8 mouse cellular contexts compared by ENCODE assay signal in genomic region chr19:6275740-6276389, GRCm38 (mm10). TPM values are rescaled to one million over a fixed set of nuclear protein-coding genes. Genes with fewer than 3 reads are reported as not detected.
DNase-seq lines count a peak whose midpoint lies in the region; ATAC-seq lines count a peak whose summit lies in the region.

No protein-coding gene starts in this region.

- DNase-seq in kidney, postnatal 14 days = no peak
- peak; percentile 62 for DNase-seq in lung, postnatal 25 days (ENCODE audit: low spot score)
- peak; percentile 49 to 81 for DNase-seq in spleen, postnatal 4 days (ENCODE audit: low spot score in 2 of 2)
- DNase-seq in right cerebral cortex, postnatal 4 days = no peak
- no peak for DNase-seq in Muller cell, postnatal 12 days (ENCODE audit: inconsistent ontology term)

- H3K4me1 ChIP-seq in kidney, embryonic 15.5 days = peaks cover 51% of the 10 kb centered on the region
- peaks cover 14% of the 10 kb centered on the region; the same call in 1 of the 2 replicates for H3K4me1 ChIP-seq in brown adipose tissue, adult 24 weeks (ENCODE audit: control insufficient read depth, insufficient read depth, insufficient read length, low read length)
- H3K4me1 ChIP-seq in hindbrain, embryonic 13.5 days (replicated peaks) = peaks cover 44% of the 10 kb centered on the region

- no peaks in the 10 kb centered on the region for H3K27me3 ChIP-seq in kidney, embryonic 15.5 days
- peaks cover 6% of the 10 kb centered on the region for H3K27me3 ChIP-seq in hindbrain, embryonic 13.5 days

- 6% methylated on average over 15 of the region's 15 CpGs for WGBS in kidney, embryonic 15.5 days
- 8% methylated on average over 15 of the region's 15 CpGs for WGBS in hindbrain, embryonic 13.5 days

- H3K36me3 ChIP-seq in kidney, embryonic 15.5 days = peaks cover 2% of the 10 kb centered on the region; the same call in 1 of the 2 replicates
- H3K36me3 ChIP-seq in hindbrain, embryonic 13.5 days = peaks cover 12% of the 10 kb centered on the region

- H3K4me2 ChIP-seq in kidney, embryonic 15.5 days = peak overlapping the region; percentile 86
- peak overlapping the region; percentile 90 for H3K4me2 ChIP-seq in hindbrain, embryonic 13.5 days

- ATAC-seq in kidney, embryonic 15.5 days (replicated peaks; ENCODE audit: low FRiP score) = peak; percentile 17
- no peak for ATAC-seq in hindbrain, embryonic 13.5 days (ENCODE audit: low FRiP score)

- H3K9me3 ChIP-seq in kidney, embryonic 15.5 days (replicated peaks) = no peaks in the 10 kb centered on the region
- H3K9me3 ChIP-seq in hindbrain, embryonic 13.5 days = no peaks in the 10 kb centered on the region

- peak overlapping the region; percentile 86 for H3K27ac ChIP-seq in kidney, embryonic 15.5 days
- peak overlapping the region; percentile 86 for H3K27ac ChIP-seq in brown adipose tissue, adult 24 weeks (replicated peaks; ENCODE audit: low read depth, low read length)
- H3K27ac ChIP-seq in hindbrain, embryonic 13.5 days = peak overlapping the region; percentile 81

- H3K4me3 ChIP-seq in kidney, embryonic 15.5 days (replicated peaks) = peak overlapping the region; percentile 82
- peak overlapping the region; percentile 55 for H3K4me3 ChIP-seq in brown adipose tissue, adult 24 weeks (ENCODE audit: insufficient read depth, low read depth, low read length)
- H3K4me3 ChIP-seq in hindbrain, embryonic 13.5 days = peak overlapping the region; percentile 79

- peak overlapping the region; percentile 51 for H3K9ac ChIP-seq in kidney, embryonic 15.5 days
- peak overlapping the region; percentile 74 for H3K9ac ChIP-seq in hindbrain, embryonic 13.5 days

RNA-seq across cellular contexts. Expression of gene Ehd1, which starts 0.7 kb away (rescaled TPM):
- 67.8 and 81.8 TPM in 2 replicates for polyA plus RNA-seq in kidney, embryonic 15.5 days (2015; fragmentation: Nextera tagmentation; extraction: Ambion mirVana)
- 39.6 and 42.8 TPM in 2 replicates for polyA plus RNA-seq in brown adipose tissue, adult 24 weeks (2012; ENCODE audit: insufficient read depth, insufficient read length, missing spikeins)
- polyA plus RNA-seq in hindbrain, embryonic 13.5 days (2015; fragmentation: Nextera tagmentation; extraction: Ambion mirVana) = 86.8 and 96.4 TPM in 2 replicates

RNA-seq across cellular contexts. Expression of gene Cdc42bpg, which starts 30.4 kb away (rescaled TPM):
- 0.78 and 1.0 TPM in 2 replicates for polyA plus RNA-seq in kidney, embryonic 15.5 days (2015; fragmentation: Nextera tagmentation; extraction: Ambion mirVana)
- polyA plus RNA-seq in brown adipose tissue, adult 24 weeks (2012; ENCODE audit: insufficient read depth, insufficient read length, missing spikeins) = 2.5 and 2.8 TPM in 2 replicates
- polyA plus RNA-seq in hindbrain, embryonic 13.5 days (2015; fragmentation: Nextera tagmentation; extraction: Ambion mirVana) = 0.42 and 0.48 TPM in 2 replicates

RNA-seq across cellular contexts. Expression of gene Atg2a, which starts 34.4 kb away (rescaled TPM):
- polyA plus RNA-seq in kidney, embryonic 15.5 days (2015; fragmentation: Nextera tagmentation; extraction: Ambion mirVana) = 9.8 and 12.1 TPM in 2 replicates
- polyA plus RNA-seq in brown adipose tissue, adult 24 weeks (2012; ENCODE audit: insufficient read depth, insufficient read length, missing spikeins) = 9.6 and 9.9 TPM in 2 replicates
- polyA plus RNA-seq in hindbrain, embryonic 13.5 days (2015; fragmentation: Nextera tagmentation; extraction: Ambion mirVana) = 11.6 and 11.7 TPM in 2 replicates

RNA-seq across cellular contexts. Expression of gene Ppp2r5b, which starts 40.2 kb away (rescaled TPM):
- 22.9 and 27.6 TPM in 2 replicates for polyA plus RNA-seq in kidney, embryonic 15.5 days (2015; fragmentation: Nextera tagmentation; extraction: Ambion mirVana)
- polyA plus RNA-seq in brown adipose tissue, adult 24 weeks (2012; ENCODE audit: insufficient read depth, insufficient read length, missing spikeins) = 33.0 and 41.3 TPM in 2 replicates
- polyA plus RNA-seq in hindbrain, embryonic 13.5 days (2015; fragmentation: Nextera tagmentation; extraction: Ambion mirVana) = 93.8 and 98.3 TPM in 2 replicates

RNA-seq across cellular contexts. Expression of gene Gpha2, which starts 49.7 kb away (rescaled TPM):
- polyA plus RNA-seq in kidney, embryonic 15.5 days (2015; fragmentation: Nextera tagmentation; extraction: Ambion mirVana) = 0.39 and 0.74 TPM in 2 replicates
- not detected in 2 replicates for polyA plus RNA-seq in brown adipose tissue, adult 24 weeks (2012; ENCODE audit: insufficient read depth, insufficient read length, missing spikeins)
- 0.27 TPM in 1 of 2 replicates, not detected in the other for polyA plus RNA-seq in hindbrain, embryonic 13.5 days (2015; fragmentation: Nextera tagmentation; extraction: Ambion mirVana)

Comparison
In these comparisons a context has a peak if more than half of its experiments do, and no peak if none do; other contexts are left out.
1. DNase-seq: peak in lung, postnatal 25 days (single experiment) and spleen, postnatal 4 days (2 of 2); none in kidney, postnatal 14 days (single experiment), right cerebral cortex, postnatal 4 days (single experiment) and Muller cell, postnatal 12 days (single experiment).
2. Peak in every context shown above with its lines, with median percentiles within 50 percentile points of each other: H3K27ac ChIP-seq and H3K4me3 ChIP-seq.